Mouse (Mus musculus) left cerebral cortex, postnatal 25 days (tissue): ENCODE measurements around the gene Bbs12. TPM values are rescaled to one million over a fixed set of nuclear protein-coding genes. Genes with fewer than 3 reads are reported as not detected.

Experiments used
- DNase-seq, 2 experiments: peaks; one replicate each; pipeline ENCODE4 v3.0.0; 2022; ENCODE audit warnings: low spot score in 2 of 2, mixed read lengths in 1 of 2
- intact Hi-C: fragments of 180-260 bp; cut with DNase I; formaldehyde crosslinking; loops from one replicate; pipeline ENCODE4 v1.15.1; 2025
- total RNA-seq, 2 experiments: library from RNA; stranded (reverse); gene quantifications; 2 replicates each; pipeline ENCODE4 v1.2.3; 2021

Gene Bbs12
- total RNA-seq = 1 to 10 TPM; 5.3 to 5.6 TPM

GRCm38 (mm10) chr3:37312370-37312941, at the start of gene Bbs12, which contains the start of gene Cetn4:
Gene Bbs12, plus strand, starts transcription at chr3:37312554.
Gene Cetn4, minus strand, starts transcription at chr3:37312708.
- DNase-seq = peak; percentile 97 to 98
- intact Hi-C loops = loop anchor here (2.0 kb wide), 2 partner anchors 54 to 106 kb away; partner anchors contain the start of gene Spata5

GRCm38 (mm10) chr3:37268338-37268737, 44.0 kb upstream of the Bbs12 start:
- intact Hi-C loops = loop anchor here (10.0 kb wide), 1 partner anchor 194 kb away; no protein-coding TSS in a partner anchor
- DNase-seq = peak; percentile 8 to 48

- DNase-seq = no peak
- intact Hi-C loops = loop anchor here (10.0 kb wide), 1 partner anchor 195 kb away; no protein-coding TSS in a partner anchor
These were observed 42.4 kb upstream of the Bbs12 start for GRCm38 (mm10) chr3:37269926-37270325.

- peak; percentile 60 to 84 for DNase-seq
- intact Hi-C loops = loop anchor here (1.0 kb wide), 1 partner anchor 52 kb away; no protein-coding TSS in a partner anchor
These were observed 41.1 kb upstream of the Bbs12 start for GRCm38 (mm10) chr3:37271209-37271608.

- intact Hi-C loops = no loop called here
These were observed 39.3 kb upstream of the Bbs12 start for GRCm38 (mm10) chr3:37273092-37273491.

GRCm38 (mm10) chr3:37274661-37275060, 37.7 kb upstream of the Bbs12 start:
- intact Hi-C loops = no loop called here
- DNase-seq = no peak

More at GRCm38 (mm10) chr3:37273092-37273491, 39.3 kb upstream of the Bbs12 start:
- DNase-seq = no peak

GRCm38 (mm10) chr3:37280221-37280620, 32.1 kb upstream of the Bbs12 start:
- DNase-seq = no peak
- intact Hi-C loops = no loop called here

GRCm38 (mm10) chr3:37280871-37281270, 31.5 kb upstream of the Bbs12 start:
- DNase-seq = no peak
- intact Hi-C loops = no loop called here

GRCm38 (mm10) chr3:37282299-37282922, 29.9 kb upstream of the Bbs12 start:
- intact Hi-C loops = no loop called here
- DNase-seq = no peak

- no peak for DNase-seq
- intact Hi-C loops = no loop called here
These were observed 29.1 kb upstream of the Bbs12 start for GRCm38 (mm10) chr3:37283234-37283633.

- intact Hi-C loops = no loop called here
- no peak for DNase-seq
These were observed 23.1 kb upstream of the Bbs12 start for GRCm38 (mm10) chr3:37289237-37289636.

- intact Hi-C loops = no loop called here
- DNase-seq = no peak
These were observed 21.3 kb upstream of the Bbs12 start for GRCm38 (mm10) chr3:37290881-37291541.

GRCm38 (mm10) chr3:37291929-37292328, 20.4 kb upstream of the Bbs12 start:
- intact Hi-C loops = no loop called here
- no peak for DNase-seq

GRCm38 (mm10) chr3:37292654-37293053, 19.7 kb upstream of the Bbs12 start:
- DNase-seq = no peak
- intact Hi-C loops = no loop called here

- intact Hi-C loops = no loop called here
- no peak for DNase-seq
These were observed 12.9 kb upstream of the Bbs12 start for GRCm38 (mm10) chr3:37299470-37299869.

- DNase-seq = peak in 1 of 2 experiments; percentile 29
These were observed 9.7 kb upstream of the Bbs12 start for GRCm38 (mm10) chr3:37302685-37303084.

GRCm38 (mm10) chr3:37303392-37304139, 8.8 kb upstream of the Bbs12 start:
- intact Hi-C loops = no loop called here
- DNase-seq = no peak

More at GRCm38 (mm10) chr3:37302685-37303084, 9.7 kb upstream of the Bbs12 start:
- intact Hi-C loops = no loop called here

GRCm38 (mm10) chr3:37311897-37312369, 421 bp upstream of the Bbs12 start:
- peak in 1 of 2 experiments; percentile 4 for DNase-seq
- intact Hi-C loops = loop anchor here (2.0 kb wide), 2 partner anchors 53 to 107 kb away; partner anchors contain the start of gene Spata5

GRCm38 (mm10) chr3:37313371-37313770, 1.0 kb downstream of the Bbs12 start:
- peak; percentile 24 to 88 for DNase-seq
- intact Hi-C loops = loop anchor here (2.0 kb wide), 2 partner anchors 55 to 105 kb away; partner anchors contain the start of gene Spata5
